Mouse (Mus musculus) hindbrain, embryonic 15.5 days (tissue): ENCODE data around the gene Ces1e. TPM values are rescaled to one million over a fixed set of nuclear protein-coding genes. Genes with fewer than 3 reads are reported as not detected.

ENCODE experiments used
- ATAC-seq: fragments of 200-750 bp; cut with Nextera tagmentation; 2 replicates; pipeline ENCODE4 v1.8.0; 2017; ENCODE audit warnings: low read depth, moderate number of reproducible peaks, moderate TSS enrichment; ENCODE audit not compliant: low FRiP score
- H3K27ac ChIP-seq: fragments of 300-500 bp; sonication (generic); replicated peaks from 2 replicates; pipeline ENCODE4 v1.5.1; 2015; ENCODE audit warnings: mild to moderate bottlenecking, inconsistent platforms
- H3K27me3 ChIP-seq: fragments of 300-500 bp; sonication (generic); 2 replicates; pipeline ENCODE4 v1.6.1; 2015; ENCODE audit warnings: control low read depth, inconsistent platforms
- H3K36me3 ChIP-seq: fragments of 300-500 bp; sonication (generic); 2 replicates; pipeline ENCODE4 v1.6.1; 2015; ENCODE audit warnings: control low read depth, inconsistent platforms
- H3K4me1 ChIP-seq: fragments of 300-500 bp; sonication (generic); replicated peaks from 2 replicates; pipeline ENCODE4 v1.6.1; 2015; ENCODE audit warnings: control low read depth, inconsistent platforms
- H3K4me2 ChIP-seq: fragments of 300-500 bp; sonication (generic); 2 replicates; pipeline ENCODE4 v1.6.1; 2015; ENCODE audit warnings: moderate library complexity, mild to moderate bottlenecking, inconsistent platforms
- H3K4me3 ChIP-seq: fragments of 300-500 bp; sonication (generic); 2 replicates; pipeline ENCODE4 v1.5.1; 2015; ENCODE audit warnings: mild to moderate bottlenecking, inconsistent platforms
- H3K9ac ChIP-seq: fragments of 300-500 bp; sonication (generic); 2 replicates; pipeline ENCODE4 v1.6.1; 2015; ENCODE audit warnings: inconsistent platforms
- H3K9me3 ChIP-seq: fragments of 300-500 bp; sonication (generic); 2 replicates; pipeline ENCODE4 v1.6.1; 2016; ENCODE audit warnings: control low read depth, inconsistent platforms
- WGBS: fragments of 180-500 bp; shearing (Covaris S2); methylation state at CpG from one replicate; pipeline ENCODE4 v1.1.7; 2015; 5-methylcytosine and 5-hydroxymethylcytosine counted together
- polyA plus RNA-seq: library from polyadenylated mRNA; unstranded; fragments of >200 nt; fragmentation: Nextera tagmentation; extraction: Ambion mirVana; gene quantifications from 2 replicates; pipeline ENCODE4 v1.2.1, GENCODE M21; 2015

The Ces1e gene
- polyA plus RNA-seq = not detected in 2 replicates

GRCm38 (mm10) chr8:93229446-93229845, at the start of gene Ces1e:
Gene Ces1e (minus strand): TSS chr8:93229619.
- Histone ChIP-seq H3K36me3 (no peaks in the 10 kb centered on the region), H3K9me3 (no peaks in the 10 kb centered on the region), H3K4me3 (no peak within 1 kb of the TSS), H3K4me2 (no peak within 1 kb of the TSS), H3K27ac (no peak within 1 kb of the TSS), H3K9ac (no peak within 1 kb of the TSS), H3K27me3 (no peaks in the 10 kb centered on the region), H3K4me1 (no peaks in the 10 kb centered on the region)
- no peak for ATAC-seq

GRCm38 (mm10) chr8:93278176-93278805, 48.9 kb upstream of the Ces1e start:
- no peak overlapping the region for H3K4me2 ChIP-seq
- H3K4me1 ChIP-seq = no peaks in the 10 kb centered on the region
- no peaks in the 10 kb centered on the region for H3K9me3 ChIP-seq
- no peak overlapping the region for H3K9ac ChIP-seq
- no peak for ATAC-seq
- no peak overlapping the region for H3K27ac ChIP-seq
- no peaks in the 10 kb centered on the region for H3K27me3 ChIP-seq
- no peaks in the 10 kb centered on the region for H3K36me3 ChIP-seq
- 79% methylated on average over 4 of the region's 4 CpGs for WGBS
- no peak overlapping the region for H3K4me3 ChIP-seq

- H3K4me3 ChIP-seq = no peak overlapping the region
- no peaks in the 10 kb centered on the region for H3K27me3 ChIP-seq
- 78% methylated on average over 4 of the region's 4 CpGs for WGBS
- H3K36me3 ChIP-seq = no peaks in the 10 kb centered on the region
- H3K27ac ChIP-seq = no peak overlapping the region
- no peak overlapping the region for H3K4me2 ChIP-seq
- ATAC-seq = no peak
- no peaks in the 10 kb centered on the region for H3K9me3 ChIP-seq
- H3K9ac ChIP-seq = no peak overlapping the region
- H3K4me1 ChIP-seq = no peaks in the 10 kb centered on the region
Measured at GRCm38 (mm10) chr8:93274609-93275008, 45.2 kb upstream of the Ces1e start.

GRCm38 (mm10) chr8:93273321-93273720, 43.9 kb upstream of the Ces1e start:
- H3K9ac ChIP-seq = no peak overlapping the region
- no peaks in the 10 kb centered on the region for H3K9me3 ChIP-seq
- no peak overlapping the region for H3K4me3 ChIP-seq
- 87% methylated on average over 3 of the region's 3 CpGs for WGBS
- ATAC-seq = no peak
- H3K27me3 ChIP-seq = no peaks in the 10 kb centered on the region
- no peak overlapping the region for H3K4me2 ChIP-seq
- no peaks in the 10 kb centered on the region for H3K36me3 ChIP-seq
- no peak overlapping the region for H3K27ac ChIP-seq
- H3K4me1 ChIP-seq = no peaks in the 10 kb centered on the region

- H3K9ac ChIP-seq = no peak overlapping the region
- WGBS = 72% methylated on average over 4 of the region's 4 CpGs
- H3K4me3 ChIP-seq = no peak overlapping the region
- H3K27me3 ChIP-seq = no peaks in the 10 kb centered on the region
- no peak for ATAC-seq
- H3K4me1 ChIP-seq = no peaks in the 10 kb centered on the region
- H3K36me3 ChIP-seq = no peaks in the 10 kb centered on the region
- no peaks in the 10 kb centered on the region for H3K9me3 ChIP-seq
- no peak overlapping the region for H3K27ac ChIP-seq
- H3K4me2 ChIP-seq = no peak overlapping the region
Measured at GRCm38 (mm10) chr8:93272686-93273085, 43.3 kb upstream of the Ces1e start.

GRCm38 (mm10) chr8:93261436-93261835, 32.0 kb upstream of the Ces1e start:
- 74% methylated on average over 2 of the region's 2 CpGs for WGBS
- Histone ChIP-seq H3K27ac (no peak overlapping the region), H3K4me1 (no peaks in the 10 kb centered on the region), H3K27me3 (no peaks in the 10 kb centered on the region), H3K4me3 (no peak overlapping the region), H3K4me2 (no peak overlapping the region), H3K9me3 (no peaks in the 10 kb centered on the region), H3K36me3 (no peaks in the 10 kb centered on the region), H3K9ac (no peak overlapping the region)
- ATAC-seq = no peak

- H3K27ac ChIP-seq = no peak overlapping the region
- H3K9ac ChIP-seq = no peak overlapping the region
- no peak overlapping the region for H3K4me2 ChIP-seq
- no peaks in the 10 kb centered on the region for H3K27me3 ChIP-seq
- ATAC-seq = no peak
- H3K9me3 ChIP-seq = no peaks in the 10 kb centered on the region
- no peaks in the 10 kb centered on the region for H3K36me3 ChIP-seq
- WGBS = 98% methylated on average over 1 of the region's 1 CpGs
- H3K4me1 ChIP-seq = no peaks in the 10 kb centered on the region
- no peak overlapping the region for H3K4me3 ChIP-seq
Measured at GRCm38 (mm10) chr8:93252400-93252925, 23.0 kb upstream of the Ces1e start.

GRCm38 (mm10) chr8:93246057-93246456, 16.6 kb upstream of the Ces1e start:
- Histone ChIP-seq H3K4me1 (no peaks in the 10 kb centered on the region), H3K27me3 (no peaks in the 10 kb centered on the region), H3K27ac (no peak overlapping the region), H3K4me3 (no peak overlapping the region), H3K9me3 (no peaks in the 10 kb centered on the region), H3K36me3 (no peaks in the 10 kb centered on the region), H3K4me2 (no peak overlapping the region), H3K9ac (no peak overlapping the region)
- WGBS = 92% methylated on average over 2 of the region's 2 CpGs
- no peak for ATAC-seq

- Histone ChIP-seq H3K9ac (no peak overlapping the region), H3K9me3 (no peaks in the 10 kb centered on the region), H3K27me3 (no peaks in the 10 kb centered on the region), H3K27ac (no peak overlapping the region), H3K36me3 (no peaks in the 10 kb centered on the region), H3K4me2 (no peak overlapping the region), H3K4me1 (no peaks in the 10 kb centered on the region), H3K4me3 (no peak overlapping the region)
- no peak for ATAC-seq
Measured at GRCm38 (mm10) chr8:93239884-93240283, 10.5 kb upstream of the Ces1e start.

GRCm38 (mm10) chr8:93235681-93236080, 6.3 kb upstream of the Ces1e start:
- Histone ChIP-seq H3K9me3 (no peaks in the 10 kb centered on the region), H3K4me3 (no peak overlapping the region), H3K36me3 (no peaks in the 10 kb centered on the region), H3K9ac (no peak overlapping the region), H3K27me3 (no peaks in the 10 kb centered on the region), H3K4me2 (no peak overlapping the region), H3K27ac (no peak overlapping the region), H3K4me1 (no peaks in the 10 kb centered on the region)
- no peak for ATAC-seq
- 83% methylated on average over 1 of the region's 1 CpGs for WGBS

GRCm38 (mm10) chr8:93234706-93235105, 5.3 kb upstream of the Ces1e start:
- Histone ChIP-seq H3K4me2 (no peak overlapping the region), H3K4me3 (no peak overlapping the region), H3K9ac (no peak overlapping the region), H3K9me3 (no peaks in the 10 kb centered on the region), H3K36me3 (no peaks in the 10 kb centered on the region), H3K4me1 (no peaks in the 10 kb centered on the region), H3K27ac (no peak overlapping the region), H3K27me3 (no peaks in the 10 kb centered on the region)
- ATAC-seq = no peak
- WGBS = 96% methylated on average over 1 of the region's 1 CpGs

- ATAC-seq = no peak
- no peaks in the 10 kb centered on the region for H3K27me3 ChIP-seq
- 94% methylated on average over 6 of the region's 6 CpGs for WGBS
Measured at GRCm38 (mm10) chr8:93234068-93234467, 4.6 kb upstream of the Ces1e start.

More at GRCm38 (mm10) chr8:93234068-93234467, 4.6 kb upstream of the Ces1e start:
- no peaks in the 10 kb centered on the region for H3K4me1 ChIP-seq
- H3K4me2 ChIP-seq = no peak overlapping the region
- H3K27ac ChIP-seq = no peak overlapping the region
- H3K36me3 ChIP-seq = no peaks in the 10 kb centered on the region
- H3K9me3 ChIP-seq = no peaks in the 10 kb centered on the region
- no peak overlapping the region for H3K9ac ChIP-seq
- no peak overlapping the region for H3K4me3 ChIP-seq
